Mouse (Mus musculus) heart, embryonic 14.5 days (tissue): ENCODE measurements at regions not wholly inside any gene's neighbourhood (a gene's known extent, or its start where the extent isn't known, plus 50 kb on each side); places are given as distances from the start of the nearest gene placed in this dataset.
"Not testable (repeated sequence)": the region's sequence is repeated elsewhere in the genome, so short reads cannot be mapped to it uniquely, and the experiment has no call there.

ENCODE experiments used
- ATAC-seq: fragments of 200-750 bp; cut with Nextera tagmentation; 2 replicates; pipeline ENCODE4 v1.8.0; 2017; ENCODE audit warnings: low read depth, moderate TSS enrichment; ENCODE audit not compliant: insufficient number of reproducible peaks, insufficient read depth, low FRiP score
- H3K27ac ChIP-seq, 2 experiments: fragments of 200-500 bp in 1 of 2; fragments of 300-500 bp in 1 of 2; sonication (generic) in 1 of 2; replicated peaks in 1 of 2; 2 replicates each; pipeline ENCODE4 v1.5.1; 2012 to 2014; ENCODE audit warnings: low read depth in 2 of 2, low read length in 2 of 2, control low read depth in 1 of 2, mild to moderate bottlenecking in 1 of 2, mixed read lengths in 1 of 2; ENCODE audit not compliant: control insufficient read depth in 1 of 2, insufficient read depth in 1 of 2
- H3K27me3 ChIP-seq: fragments of 300-500 bp; sonication (generic); 2 replicates; pipeline ENCODE4 v1.6.1; 2014; ENCODE audit warnings: mild to moderate bottlenecking, low read length, control low read depth; ENCODE audit not compliant: control insufficient read depth, insufficient read depth
- H3K36me3 ChIP-seq: fragments of 300-500 bp; sonication (generic); 2 replicates; pipeline ENCODE4 v1.6.1; 2014; ENCODE audit warnings: mild to moderate bottlenecking, control low read depth, low read length, mixed read lengths; ENCODE audit not compliant: control insufficient read depth, insufficient read depth
- H3K4me1 ChIP-seq, 2 experiments: fragments of 200-500 bp in 1 of 2; fragments of 300-500 bp in 1 of 2; sonication (generic) in 1 of 2; 2 replicates each; pipeline ENCODE4 v1.6.1; 2012 to 2014; ENCODE audit warnings: low read length in 2 of 2, control low read depth in 1 of 2, mixed read lengths in 1 of 2; ENCODE audit not compliant: control insufficient read depth in 2 of 2, insufficient read depth in 2 of 2
- H3K4me2 ChIP-seq: fragments of 300-500 bp; sonication (generic); 2 replicates; pipeline ENCODE4 v1.6.1; 2014; ENCODE audit warnings: mild to moderate bottlenecking, low read length
- H3K4me3 ChIP-seq, 2 experiments: fragments of 200-500 bp in 1 of 2; fragments of 300-500 bp in 1 of 2; sonication (generic) in 1 of 2; 2 replicates each; pipeline ENCODE4 v1.5.1; 2012 to 2014; ENCODE audit warnings: low read length in 2 of 2, mild to moderate bottlenecking in 2 of 2, control low read depth in 1 of 2, low read depth in 1 of 2, moderate library complexity in 1 of 2; ENCODE audit not compliant: control insufficient read depth in 1 of 2, insufficient read depth in 1 of 2
- H3K9ac ChIP-seq: fragments of 300-500 bp; sonication (generic); 2 replicates; pipeline ENCODE4 v1.6.1; 2014; ENCODE audit warnings: mild to moderate bottlenecking, low read length
- H3K9me3 ChIP-seq: fragments of 300-500 bp; sonication (generic); 2 replicates; pipeline ENCODE4 v1.6.1; 2016; ENCODE audit warnings: low read length, control low read depth; ENCODE audit not compliant: control insufficient read depth
- WGBS: fragments of 180-500 bp; shearing (Covaris S2); extraction: QIAGEN DNeasy Blood & Tissue Kit; methylation state at CpG from one replicate; pipeline ENCODE4 v1.1.7; 2014; 5-methylcytosine and 5-hydroxymethylcytosine counted together

DNA sequence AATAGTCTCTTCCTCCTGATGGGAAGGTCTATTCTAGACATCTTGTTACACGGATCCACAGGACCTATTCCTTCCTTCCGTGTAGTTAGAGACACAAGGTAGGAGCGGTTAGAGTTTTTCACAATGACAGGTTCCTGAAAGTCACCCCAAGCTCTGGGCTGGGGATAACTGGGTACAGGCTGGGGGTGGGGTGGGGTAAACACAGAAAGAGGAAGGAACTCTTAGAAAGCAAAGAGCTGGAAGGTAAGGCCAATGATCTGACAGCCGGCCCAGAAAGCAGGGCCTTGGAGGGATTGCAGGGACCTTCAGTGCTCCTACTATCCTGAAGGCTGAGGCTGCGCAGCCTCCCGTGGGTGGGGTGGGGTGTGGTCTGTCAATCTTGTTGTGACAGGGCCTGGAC is 295.4 kb downstream of the 4933412E24Rik start:
- Histone ChIP-seq H3K9ac (no peak overlapping the region), H3K9me3 (no peaks in the 10 kb centered on the region), H3K36me3 (no peaks in the 10 kb centered on the region), H3K4me1 (no peaks in the 10 kb centered on the region), H3K27me3 (no peaks in the 10 kb centered on the region), H3K27ac (no peak overlapping the region), H3K4me3 (no peak overlapping the region), H3K4me2 (no peak overlapping the region)
- no peak for ATAC-seq
- WGBS: 76% methylated on average over 6 of the region's 6 CpGs

DNA sequence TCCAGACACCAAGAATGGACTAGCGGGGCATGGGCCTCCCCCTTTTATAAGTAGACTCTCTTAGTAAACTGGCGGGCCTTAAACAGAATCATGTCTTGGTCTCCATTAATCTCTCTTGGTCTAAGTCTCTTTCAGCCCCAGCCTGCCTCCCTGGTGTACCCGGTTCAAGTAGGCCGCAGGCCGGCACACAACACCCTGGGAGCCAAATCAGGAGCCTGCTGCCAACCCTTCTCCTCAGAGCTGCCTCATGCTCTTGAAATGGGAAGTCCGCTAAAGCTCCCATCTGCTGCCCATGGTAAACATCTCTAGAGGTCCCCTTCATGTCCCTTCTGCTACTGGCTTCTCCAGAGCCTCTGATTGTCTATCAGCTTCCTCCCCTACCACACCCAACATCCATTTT is 296.3 kb downstream of the 4933412E24Rik start:
- no peak for ATAC-seq
- Histone ChIP-seq H3K36me3 (no peaks in the 10 kb centered on the region), H3K4me1 (no peaks in the 10 kb centered on the region), H3K27ac (no peak overlapping the region), H3K9ac (no peak overlapping the region), H3K4me3 (no peak overlapping the region), H3K9me3 (no peaks in the 10 kb centered on the region), H3K27me3 (no peaks in the 10 kb centered on the region), H3K4me2 (no peak overlapping the region)
- WGBS: 90% methylated on average over 6 of the region's 6 CpGs

DNA sequence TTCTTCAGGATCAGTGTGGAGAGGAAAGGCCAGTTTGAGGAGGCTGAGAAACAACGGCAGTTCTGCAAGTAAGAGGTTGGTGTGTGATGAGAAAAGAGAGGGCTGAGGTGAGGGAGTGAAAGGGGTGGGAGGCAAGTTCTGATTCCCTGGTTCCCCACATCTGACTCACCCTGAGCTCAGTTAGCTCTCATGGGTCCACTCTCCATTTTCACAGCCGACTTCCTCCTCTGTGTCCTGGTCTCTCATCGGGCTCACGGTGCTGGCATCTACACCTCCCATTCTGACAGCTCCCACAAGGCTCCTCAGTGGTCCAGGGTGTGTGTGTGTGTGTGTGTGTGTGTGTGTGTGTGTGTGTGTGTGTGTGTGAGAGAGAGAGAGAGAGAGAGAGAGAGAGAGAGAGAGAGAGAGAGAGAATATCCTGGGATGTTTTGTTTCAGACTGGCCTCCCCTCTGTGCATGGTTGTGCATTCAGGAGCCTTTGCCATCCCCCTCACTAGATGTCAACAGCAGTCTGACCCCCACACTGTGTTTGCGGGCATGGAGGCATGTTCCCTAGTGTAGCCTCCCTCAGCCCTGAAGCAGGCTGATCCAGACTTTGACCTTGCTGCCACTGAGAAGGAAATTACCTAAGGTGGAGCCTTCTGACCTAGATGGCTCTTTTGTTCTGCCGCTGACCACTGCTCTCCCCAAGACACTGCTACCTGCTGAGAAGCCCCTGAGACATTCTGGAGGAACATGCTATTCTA is 296.9 kb downstream of the 4933412E24Rik start:
- not testable (repeated sequence) for H3K4me1 ChIP-seq, H3K27ac ChIP-seq, H3K36me3 ChIP-seq, ATAC-seq, H3K9ac ChIP-seq, H3K27me3 ChIP-seq, H3K9me3 ChIP-seq, H3K4me3 ChIP-seq, H3K4me2 ChIP-seq
- WGBS: 85% methylated on average over 5 of the region's 6 CpGs

DNA sequence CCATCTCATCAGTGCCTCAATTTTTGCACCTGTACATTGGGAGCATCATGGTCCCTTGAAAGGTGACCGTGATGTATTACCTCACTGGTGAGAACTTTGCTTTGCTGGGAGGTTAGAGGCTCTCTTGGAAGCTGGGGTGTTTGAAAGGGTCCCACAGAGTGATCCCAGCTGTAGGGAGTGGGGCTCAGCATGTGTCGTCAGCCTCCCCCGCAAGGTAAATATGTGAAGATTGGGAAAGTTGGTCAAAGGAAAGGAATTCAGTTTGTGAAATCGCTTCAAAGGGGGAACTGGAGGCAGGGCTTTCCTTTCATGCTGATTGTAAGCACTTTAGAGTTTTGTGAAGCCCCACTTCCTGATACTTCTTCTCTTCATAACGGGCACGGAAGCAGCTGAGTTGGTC is 299.5 kb downstream of the 4933412E24Rik start:
- Histone ChIP-seq H3K27me3 (no peaks in the 10 kb centered on the region), H3K27ac (no peak overlapping the region), H3K9ac (no peak overlapping the region), H3K36me3 (no peaks in the 10 kb centered on the region), H3K4me3 (no peak overlapping the region), H3K9me3 (no peaks in the 10 kb centered on the region), H3K4me1 (peaks cover 7 to 9% of the 10 kb centered on the region in 2 experiments), H3K4me2 (no peak overlapping the region)
- no peak for ATAC-seq
- 57% methylated on average over 6 of the region's 6 CpGs for WGBS

DNA sequence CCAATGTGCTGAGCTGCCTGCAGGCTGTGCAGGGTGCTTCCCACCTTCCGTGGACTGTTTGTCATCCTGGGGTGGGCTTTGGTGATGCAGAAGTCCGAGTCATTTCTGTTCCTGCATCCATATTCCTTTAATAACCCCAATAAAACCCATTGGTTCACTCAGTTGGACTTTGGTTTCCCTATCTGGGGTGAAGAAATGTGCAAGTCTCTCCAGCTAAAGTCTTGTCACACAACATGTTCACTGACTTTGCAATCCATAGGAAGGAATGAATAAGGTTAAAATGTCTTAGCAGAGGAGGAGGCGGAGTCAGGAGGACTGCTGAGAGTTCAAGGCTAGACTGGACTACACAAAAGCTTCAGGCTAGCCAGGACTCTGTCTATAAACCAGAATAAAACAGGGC is 300.5 kb downstream of the 4933412E24Rik start:
- WGBS: 81% methylated on average over 3 of the region's 3 CpGs
- Histone ChIP-seq H3K9ac (no peak overlapping the region), H3K4me3 (no peak overlapping the region), H3K4me1 (peaks cover 7 to 9% of the 10 kb centered on the region in 2 experiments), H3K27ac (no peak overlapping the region), H3K36me3 (no peaks in the 10 kb centered on the region), H3K9me3 (no peaks in the 10 kb centered on the region), H3K4me2 (no peak overlapping the region), H3K27me3 (no peaks in the 10 kb centered on the region)
- no peak for ATAC-seq

DNA sequence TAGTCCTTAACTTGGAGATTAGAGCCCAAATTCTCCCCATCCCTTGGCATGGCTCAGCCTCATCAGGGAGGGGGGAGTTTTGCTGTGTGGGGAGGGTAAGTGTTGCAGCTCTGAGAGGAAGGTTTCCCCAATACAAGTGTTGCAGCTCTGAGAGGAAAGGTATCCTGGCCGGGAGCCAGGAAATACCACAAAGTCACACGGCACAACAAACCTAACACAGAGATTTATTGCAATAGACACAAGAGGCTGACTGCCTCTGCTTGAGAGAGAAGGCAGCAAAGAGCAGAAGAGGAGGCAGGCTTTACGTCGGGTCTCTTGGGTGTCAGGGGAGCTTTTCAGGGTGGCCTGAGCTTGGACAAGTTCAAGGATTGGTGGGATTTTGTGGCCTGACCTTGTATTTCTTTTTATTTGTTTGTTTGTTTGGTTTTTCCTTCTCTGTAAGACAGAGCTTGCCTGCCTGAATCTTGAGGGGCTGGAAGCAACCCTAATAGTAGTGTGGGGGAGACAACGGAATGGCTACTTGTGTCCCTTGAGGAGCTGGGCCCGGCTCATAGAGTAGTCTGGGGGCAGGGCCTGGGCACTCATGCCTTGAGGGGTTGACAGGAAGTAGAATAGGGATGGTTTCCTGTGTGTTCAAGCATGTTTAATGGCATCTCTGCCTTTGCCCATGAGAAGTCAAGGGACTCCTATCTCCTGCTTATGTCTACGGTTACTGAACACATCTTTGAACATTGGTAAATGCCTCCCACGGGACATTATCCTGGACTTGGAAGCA is 302.3 kb downstream of the 4933412E24Rik start:
- Histone ChIP-seq H3K9me3 (no peaks in the 10 kb centered on the region), H3K36me3 (no peaks in the 10 kb centered on the region), H3K4me2 (no peak overlapping the region), H3K4me3 (no peak overlapping the region), H3K4me1 (peaks cover 7 to 9% of the 10 kb centered on the region in 2 experiments), H3K27me3 (no peaks in the 10 kb centered on the region), H3K27ac (no peak overlapping the region), H3K9ac (no peak overlapping the region)
- 53% methylated on average over 8 of the region's 8 CpGs for WGBS
- ATAC-seq: no peak

DNA sequence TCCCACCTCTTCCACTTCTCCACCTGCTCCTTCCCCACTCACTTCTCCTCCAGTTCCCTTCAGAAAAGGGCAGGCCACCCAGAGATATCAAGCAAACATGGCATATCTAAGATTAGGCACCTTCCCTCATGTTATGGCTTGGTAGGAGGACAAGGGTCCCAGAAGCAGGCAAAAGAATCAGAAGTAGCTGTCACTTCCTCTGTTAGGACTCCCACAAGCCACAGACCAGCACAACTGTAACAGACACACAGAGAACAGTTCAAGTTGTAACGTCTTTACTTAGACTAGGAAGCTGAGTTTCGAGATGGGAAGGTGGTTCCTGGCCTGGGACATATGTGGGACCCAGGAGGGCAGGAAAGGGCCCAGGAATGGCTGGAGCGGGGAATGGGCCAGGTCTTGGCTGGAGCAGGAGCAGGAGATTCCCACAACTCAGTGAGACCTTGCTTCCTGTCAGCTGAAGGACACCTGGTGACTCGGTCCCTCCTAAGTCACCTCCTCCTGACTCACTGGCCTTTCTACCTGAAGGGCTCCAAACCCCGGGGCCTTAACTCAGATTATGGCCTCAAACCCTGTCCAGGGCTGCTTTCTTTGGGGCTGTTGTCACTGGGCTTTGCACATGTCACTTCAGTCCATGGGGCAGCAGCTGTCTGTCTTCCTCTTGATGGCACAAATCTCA is 304.2 kb downstream of the 4933412E24Rik start:
- 75% methylated on average over 5 of the region's 5 CpGs for WGBS
- H3K4me2 ChIP-seq: no peak overlapping the region
- H3K36me3 ChIP-seq: no peaks in the 10 kb centered on the region
- H3K27me3 ChIP-seq: no peaks in the 10 kb centered on the region
- ATAC-seq: no peak
- no peaks in the 10 kb centered on the region for H3K9me3 ChIP-seq
- no peak overlapping the region for H3K27ac ChIP-seq
- H3K9ac ChIP-seq: no peak overlapping the region
- H3K4me1 ChIP-seq: peaks cover 7 to 9% of the 10 kb centered on the region in 2 experiments
- no peak overlapping the region for H3K4me3 ChIP-seq
